Mouse (Mus musculus): ENCODE data around the gene Gm42906.

DNA sequence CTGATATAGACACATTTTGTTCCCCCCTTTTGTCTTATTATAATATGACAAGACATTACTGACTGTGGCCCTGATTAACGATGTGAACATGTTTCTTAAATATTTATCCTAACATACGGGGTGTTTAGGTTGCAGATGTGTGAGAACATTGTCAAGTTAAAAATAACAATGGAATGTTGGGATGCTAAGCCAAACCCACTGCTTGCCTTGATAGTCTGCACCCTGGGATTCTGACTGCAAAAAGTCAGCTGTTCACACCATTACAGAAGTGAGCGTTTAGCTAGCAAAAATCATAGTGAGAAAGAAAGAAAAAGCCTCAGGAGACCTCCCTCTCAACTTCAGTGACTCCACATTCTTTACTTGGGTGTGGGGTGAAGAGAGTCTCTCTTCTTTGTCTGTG lies 1.5 kb downstream of the Gm42906 start:
- TF ChIP-seq CTCF (IDR thresholded peaks at IDR 0.05; ENCODE audit: low read depth) = no peak
- no peak for TF ChIP-seq EP300 (IDR thresholded peaks at IDR 0.05; ENCODE audit: low read depth)
